Mouse (Mus musculus) midbrain, embryonic 14.5 days (tissue): Measurements from ENCODE around the gene Rps25. TPM values are rescaled to one million over a fixed set of nuclear protein-coding genes. Genes with fewer than 3 reads are reported as not detected.
"Not testable (repeated sequence)": the region's sequence is repeated elsewhere in the genome, so short reads cannot be mapped to it uniquely, and the experiment has no call there.

Experiments used
- ATAC-seq: fragments of 200-750 bp; cut with Nextera tagmentation; 2 replicates; pipeline ENCODE4 v1.8.0; 2017; ENCODE audit warnings: moderate number of reproducible peaks, moderate library complexity; ENCODE audit not compliant: low FRiP score, low TSS enrichment
- DNase-seq: peaks from one replicate; pipeline ENCODE4 v3.0.0-alpha.2; 2015
- H3K27ac ChIP-seq: fragments of 300-500 bp; sonication (generic); replicated peaks from 2 replicates; pipeline ENCODE4 v1.5.1; 2014; ENCODE audit warnings: mild to moderate bottlenecking, low read depth, low read length, moderate library complexity
- H3K27me3 ChIP-seq: fragments of 300-500 bp; sonication (generic); 2 replicates; pipeline ENCODE4 v1.6.1; 2014; ENCODE audit warnings: low read length, control low read depth, mixed read lengths; ENCODE audit not compliant: control insufficient read depth, insufficient read depth
- H3K36me3 ChIP-seq: fragments of 300-500 bp; sonication (generic); 2 replicates; pipeline ENCODE4 v1.6.1; 2014; ENCODE audit warnings: low read length, control low read depth; ENCODE audit not compliant: control insufficient read depth, insufficient read depth
- H3K4me1 ChIP-seq: fragments of 300-500 bp; sonication (generic); 2 replicates; pipeline ENCODE4 v1.6.1; 2014; ENCODE audit warnings: mild to moderate bottlenecking, antibody characterized with exemption, low read length, control low read depth; ENCODE audit not compliant: control insufficient read depth, insufficient read depth
- H3K4me2 ChIP-seq: fragments of 300-500 bp; sonication (generic); 2 replicates; pipeline ENCODE4 v1.6.1; 2014; ENCODE audit warnings: mild to moderate bottlenecking, low read length, moderate library complexity
- H3K4me3 ChIP-seq: fragments of 300-500 bp; sonication (generic); replicated peaks from 2 replicates; pipeline ENCODE4 v1.5.1; 2014; ENCODE audit warnings: low read depth, low read length
- H3K9ac ChIP-seq: fragments of 300-500 bp; sonication (generic); replicated peaks from 2 replicates; pipeline ENCODE4 v1.6.1; 2014; ENCODE audit warnings: mild to moderate bottlenecking, low read length, moderate library complexity
- H3K9me3 ChIP-seq: fragments of 300-500 bp; sonication (generic); 2 replicates; pipeline ENCODE4 v1.6.1; 2016; ENCODE audit warnings: low read length, control low read depth, mixed read lengths; ENCODE audit not compliant: control insufficient read depth
- WGBS: fragments of 180-500 bp; shearing (Covaris S2); extraction: QIAGEN DNeasy Blood & Tissue Kit; methylation state at CpG from one replicate; pipeline ENCODE4 v1.1.7; 2014; 5-methylcytosine and 5-hydroxymethylcytosine counted together
- polyA plus RNA-seq: library from polyadenylated mRNA; unstranded; fragments of >200 nt; fragmentation: Nextera tagmentation; extraction: Ambion mirVana; gene quantifications from 2 replicates; pipeline ENCODE4 v1.2.1, GENCODE M21; 2014

The Rps25 gene
- polyA plus RNA-seq, 1 experiment from 2014 or later, result 1,282 TPM

DNA sequence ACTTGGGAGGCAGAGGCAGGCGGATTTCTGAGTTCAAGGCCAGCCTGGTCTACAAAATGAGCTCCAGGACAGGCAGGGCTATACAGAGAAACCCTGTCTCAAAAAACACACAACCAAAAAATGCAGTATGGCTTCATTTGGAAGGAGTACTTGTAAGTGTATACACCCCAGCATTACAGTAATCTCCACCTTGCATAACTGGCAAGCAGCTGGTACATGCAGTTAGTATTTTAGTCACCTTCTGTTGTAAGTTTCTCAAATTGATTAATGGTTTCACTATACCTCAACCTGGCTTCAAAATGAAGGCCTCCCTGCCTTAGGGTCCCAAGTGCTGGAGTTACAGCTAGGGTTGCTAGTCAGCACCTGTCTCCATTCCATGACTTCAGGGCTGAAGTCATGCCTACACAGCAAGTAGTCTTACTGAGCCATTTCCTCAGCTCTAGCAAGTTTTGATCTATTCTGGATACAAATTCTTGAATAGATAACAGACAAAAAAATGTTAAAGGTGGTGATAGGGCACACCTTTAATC is 4.7 kb downstream of the Rps25 start:
- no peaks in the 10 kb centered on the region for H3K9me3 ChIP-seq
- H3K36me3 ChIP-seq, result peaks cover 69% of the 10 kb centered on the region
- H3K4me3 ChIP-seq, result no peak overlapping the region
- peaks cover 7% of the 10 kb centered on the region; the same call in 1 of the 2 replicates for H3K4me1 ChIP-seq
- H3K27ac ChIP-seq, result no peak overlapping the region
- H3K9ac ChIP-seq, result no peak overlapping the region
- 86% methylated on average over 1 of the region's 1 CpGs for WGBS
- no peaks in the 10 kb centered on the region for H3K27me3 ChIP-seq
- H3K4me2 ChIP-seq, result no peak overlapping the region
- DNase-seq (no peak), ATAC-seq (no peak)

DNA sequence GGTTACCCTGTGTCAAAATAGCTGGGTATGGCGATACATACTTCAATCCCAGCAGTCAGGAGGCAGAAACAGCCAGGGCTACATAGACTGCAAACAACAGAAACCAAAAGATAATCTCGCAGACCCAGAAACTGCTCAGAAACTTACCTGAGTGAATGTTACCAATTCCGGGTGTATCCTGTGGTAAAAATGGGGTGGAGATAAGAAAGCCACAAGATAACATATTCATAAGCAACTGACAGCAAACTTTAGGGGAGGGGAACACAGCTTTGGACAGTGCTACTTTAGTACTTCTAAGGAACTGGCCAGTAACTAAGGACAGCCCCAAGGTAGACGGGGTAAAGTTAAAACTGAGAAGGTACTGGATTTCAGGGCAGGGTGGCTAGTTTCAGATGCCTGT is 5.4 kb downstream of the Rps25 start:
- ATAC-seq, result no peak
- H3K36me3 ChIP-seq, result peaks cover 69% of the 10 kb centered on the region
- DNase-seq, result no peak
- H3K4me1 ChIP-seq, result peaks cover 11% of the 10 kb centered on the region; the same call in 1 of the 2 replicates
- no peaks in the 10 kb centered on the region for H3K27me3 ChIP-seq
- H3K9ac ChIP-seq, result no peak overlapping the region
- 86% methylated on average over 4 of the region's 4 CpGs for WGBS
- no peaks in the 10 kb centered on the region for H3K9me3 ChIP-seq
- H3K4me2 ChIP-seq, result no peak overlapping the region
- no peak overlapping the region for H3K27ac ChIP-seq
- H3K4me3 ChIP-seq, result no peak overlapping the region

DNA sequence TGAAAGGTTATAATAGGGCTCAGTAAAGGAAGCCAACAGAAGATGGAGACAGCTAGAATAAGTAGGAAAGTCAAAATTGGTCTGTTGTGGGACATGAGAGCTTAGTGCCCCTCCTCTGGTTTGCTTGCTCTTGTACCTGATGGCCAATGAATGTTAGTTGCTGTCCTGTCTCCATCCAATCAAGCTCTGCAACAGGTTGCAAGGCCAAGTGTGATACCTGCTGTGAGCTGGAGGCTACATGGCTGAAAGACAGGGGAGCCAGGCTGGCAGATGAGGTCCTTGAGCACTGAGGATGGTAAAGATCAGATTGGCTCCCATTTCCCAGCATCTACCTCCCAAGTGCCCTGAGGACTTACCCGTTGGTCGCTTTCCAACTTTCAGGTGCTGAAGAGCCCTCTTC is 5.8 kb downstream of the Rps25 start:
- H3K9ac ChIP-seq, result no peak overlapping the region
- no peak overlapping the region for H3K4me3 ChIP-seq
- 71% methylated on average over 2 of the region's 2 CpGs for WGBS
- no peaks in the 10 kb centered on the region for H3K9me3 ChIP-seq
- H3K27me3 ChIP-seq, result no peaks in the 10 kb centered on the region
- no peak for ATAC-seq
- H3K4me1 ChIP-seq, result peaks cover 12% of the 10 kb centered on the region; the same call in 1 of the 2 replicates
- H3K4me2 ChIP-seq, result no peak overlapping the region
- H3K36me3 ChIP-seq, result peaks cover 69% of the 10 kb centered on the region
- no peak overlapping the region for H3K27ac ChIP-seq
- DNase-seq, result no peak

DNA sequence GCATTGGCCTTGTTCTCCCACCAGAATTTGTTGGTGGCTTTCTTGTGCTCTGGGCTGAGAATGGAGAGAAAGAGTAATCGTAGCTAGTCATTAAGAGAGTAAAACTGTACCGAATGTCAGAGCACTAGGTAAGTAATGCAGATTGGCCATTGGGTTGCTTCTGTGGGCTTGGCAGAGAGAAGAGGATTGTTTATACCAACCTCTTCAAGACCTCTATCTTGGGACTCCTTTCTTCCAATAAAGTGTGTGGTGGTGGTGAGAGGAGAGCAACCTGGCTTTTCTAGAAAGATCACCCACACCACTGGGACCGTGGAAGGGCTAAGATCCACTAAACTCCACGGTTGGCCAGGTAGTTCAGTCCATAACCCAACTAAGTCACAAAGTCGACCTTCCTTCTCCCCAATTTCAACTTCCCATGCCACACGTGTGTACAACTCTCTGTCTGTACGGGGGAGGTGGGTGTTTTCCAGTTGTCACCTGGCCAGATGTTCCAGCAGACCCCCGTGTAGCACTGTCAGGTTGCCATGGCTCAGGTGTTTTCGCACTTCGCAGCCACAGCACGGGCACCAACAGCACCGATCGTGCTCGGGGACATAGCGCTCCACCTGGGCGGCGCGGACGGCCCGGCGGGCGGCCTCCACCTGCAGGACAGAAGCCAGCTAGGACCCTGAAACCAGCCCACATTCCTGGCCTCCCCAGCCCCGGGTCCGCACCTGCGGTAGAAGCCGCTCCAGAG is 10.4 kb downstream of the Rps25 start:
- Histone ChIP-seq H3K9ac (peak overlapping the region; percentile 78), H3K4me3 (peak overlapping the region; percentile 76), H3K4me2 (peak overlapping the region; percentile 91), H3K27me3 (no peaks in the 10 kb centered on the region), H3K4me1 (peaks cover 6% of the 10 kb centered on the region; the same call in 1 of the 2 replicates), H3K36me3 (peaks cover 32% of the 10 kb centered on the region), H3K27ac (peak overlapping the region; percentile 86), H3K9me3 (no peaks in the 10 kb centered on the region)
- ATAC-seq (peak; percentile 72), DNase-seq (no peak)
- WGBS, result 8% methylated on average over 26 of the region's 26 CpGs

DNA sequence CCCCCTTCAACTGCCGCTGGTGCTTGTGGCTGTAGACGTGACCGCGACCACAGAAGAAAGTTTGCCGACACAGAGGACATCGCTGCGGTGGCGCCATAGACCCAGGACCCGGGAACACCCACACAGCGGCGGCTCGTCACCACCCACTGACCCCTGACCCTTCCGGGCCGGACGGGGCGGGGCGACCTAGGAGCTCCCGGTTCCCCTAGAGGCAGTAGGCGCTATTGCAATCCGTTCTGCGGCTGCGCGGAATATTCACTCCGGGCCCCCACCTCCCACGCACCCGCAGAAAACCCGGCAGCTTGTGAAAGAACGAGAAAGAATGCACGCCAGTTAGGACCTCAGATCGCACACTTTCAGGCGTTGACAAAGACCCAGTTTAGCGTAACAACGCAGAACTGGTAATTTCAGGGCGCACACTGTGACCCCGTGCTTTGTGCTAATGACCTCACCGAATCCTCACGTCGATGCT is 11.0 kb downstream of the Rps25 start:
- WGBS, result under 1% methylated on average over 38 of the region's 38 CpGs
- peak; percentile 97 for DNase-seq
- peaks cover 25% of the 10 kb centered on the region for H3K36me3 ChIP-seq
- peak overlapping the region; percentile 78 for H3K9ac ChIP-seq
- peak overlapping the region; percentile 86 for H3K27ac ChIP-seq
- peak; percentile 91 for ATAC-seq
- H3K9me3 ChIP-seq, result no peaks in the 10 kb centered on the region
- H3K4me1 ChIP-seq, result peaks cover 6% of the 10 kb centered on the region; the same call in 1 of the 2 replicates
- H3K4me3 ChIP-seq, result peak overlapping the region; percentile 76
- peak overlapping the region; percentile 91 for H3K4me2 ChIP-seq
- no peaks in the 10 kb centered on the region for H3K27me3 ChIP-seq

DNA sequence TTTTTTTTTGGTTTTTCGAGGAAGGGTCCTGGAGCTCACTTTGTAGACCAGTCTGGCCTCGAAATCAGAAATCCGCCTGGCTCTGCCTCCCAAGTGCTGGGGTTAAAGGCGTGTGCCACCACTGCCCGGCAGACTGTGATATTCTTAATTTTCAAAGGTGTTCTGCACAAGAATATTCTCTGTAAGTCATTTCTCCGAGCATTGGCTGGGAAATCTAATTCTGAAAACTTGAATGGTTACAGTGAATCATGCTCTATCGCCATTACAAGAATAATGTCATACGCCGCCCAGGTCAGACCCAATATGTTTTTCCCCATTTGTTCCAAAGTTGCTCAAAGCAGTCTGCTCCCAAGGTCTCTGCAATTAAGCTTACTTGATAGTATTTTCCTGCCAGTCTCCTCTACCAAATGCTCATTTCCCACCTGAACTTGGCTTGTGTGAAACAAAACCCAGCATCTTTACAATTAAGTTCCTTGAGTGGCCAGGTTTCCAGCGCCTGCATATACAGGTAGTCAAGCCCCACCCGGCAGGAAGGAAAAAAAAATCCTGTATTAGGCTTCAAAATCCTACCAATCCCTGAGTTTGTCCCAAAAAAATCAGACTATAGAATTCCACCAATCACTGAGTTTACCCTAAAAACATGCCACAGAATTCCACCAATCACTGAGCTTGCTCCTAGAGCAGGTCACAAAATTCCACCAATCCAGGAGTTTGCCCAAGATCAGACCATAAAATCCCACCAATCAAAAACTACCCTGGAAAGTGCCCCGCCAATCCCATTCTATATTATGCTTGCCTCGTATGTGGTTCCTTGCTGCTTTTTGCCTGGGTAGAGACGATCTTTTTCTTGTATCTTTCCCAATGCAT is 11.8 kb downstream of the Rps25 start, which contains the start of gene Ccdc84:
Gene Ccdc84, minus strand, starts transcription at position 51 of the 867 bp plus-strand sequence.
- Histone ChIP-seq H3K9ac (peak within 1 kb of the TSS; percentile 78), H3K4me3 (peak within 1 kb of the TSS; percentile 76), H3K4me2 (peak within 1 kb of the TSS; percentile 91), H3K36me3 (peaks cover 19% of the 10 kb centered on the region), H3K9me3 (no peaks in the 10 kb centered on the region), H3K4me1 (peaks cover 6% of the 10 kb centered on the region; the same call in 1 of the 2 replicates), H3K27ac (peak within 1 kb of the TSS; percentile 86), H3K27me3 (no peaks in the 10 kb centered on the region)
- ATAC-seq, result no peak
- DNase-seq, result no peak
- 78% methylated on average over 14 of the region's 14 CpGs for WGBS

DNA sequence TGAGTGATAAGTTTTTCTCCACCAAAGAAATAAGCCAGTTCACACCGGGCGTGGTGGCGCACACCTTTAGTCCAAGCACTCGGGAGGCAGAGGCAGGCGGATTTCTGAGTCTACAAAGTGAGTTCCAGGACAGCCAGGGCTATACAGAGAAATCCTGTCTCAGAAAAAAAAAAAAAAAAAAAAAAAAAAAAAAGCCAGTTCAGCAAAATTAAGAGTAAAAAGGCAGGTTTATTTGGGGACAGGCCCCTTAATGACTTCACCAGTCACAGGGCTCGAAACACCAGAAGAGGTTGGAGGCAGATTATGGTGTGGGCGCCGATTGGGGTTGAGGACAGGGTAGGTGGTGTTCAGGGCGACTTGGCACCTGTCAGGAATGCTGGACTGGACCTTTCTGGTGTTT is 12.8 kb downstream of the Rps25 start:
- not testable (repeated sequence) for H3K4me3 ChIP-seq, H3K27ac ChIP-seq, H3K27me3 ChIP-seq, H3K9ac ChIP-seq, H3K4me2 ChIP-seq, H3K4me1 ChIP-seq, DNase-seq, H3K9me3 ChIP-seq, ATAC-seq
- 98% methylated on average over 9 of the region's 9 CpGs for WGBS
- peaks cover 11% of the 10 kb centered on the region; the same call in 1 of the 2 replicates for H3K36me3 ChIP-seq

DNA sequence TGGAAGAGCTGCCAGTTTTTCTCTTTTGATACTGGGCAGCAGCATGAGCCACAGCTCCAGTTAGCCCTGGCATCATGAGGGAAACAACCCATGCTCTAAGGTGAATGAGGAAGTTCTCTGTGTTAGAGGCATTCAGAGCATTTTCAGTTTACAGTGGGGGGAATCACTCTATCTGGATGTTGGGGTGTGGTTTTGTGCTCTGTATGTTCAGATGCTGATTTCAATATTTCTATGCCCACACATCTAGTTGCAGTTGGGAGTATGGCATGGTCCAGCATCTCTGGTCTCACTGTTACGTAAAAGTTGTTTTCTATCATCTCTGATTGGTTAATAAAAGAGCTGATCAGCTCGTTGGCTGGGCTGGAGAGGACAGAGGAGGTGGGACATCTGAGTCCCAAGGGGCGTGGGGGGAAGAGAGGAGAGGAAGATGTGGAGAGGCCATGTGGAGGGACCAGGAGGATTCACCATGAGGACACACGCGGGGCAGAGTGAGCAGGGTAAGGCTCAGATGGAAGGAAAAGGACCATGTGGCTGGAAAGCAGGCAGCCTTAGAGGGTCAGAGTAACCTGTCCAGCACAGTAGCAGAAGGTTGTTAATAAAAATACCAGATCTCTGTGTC is 13.4 kb downstream of the Rps25 start:
- WGBS, result 77% methylated on average over 5 of the region's 5 CpGs
- Histone ChIP-seq H3K9ac (no peak overlapping the region), H3K4me3 (no peak overlapping the region), H3K27me3 (no peaks in the 10 kb centered on the region), H3K4me1 (peaks cover 6% of the 10 kb centered on the region; the same call in 1 of the 2 replicates), H3K4me2 (no peak overlapping the region), H3K36me3 (peaks cover 8% of the 10 kb centered on the region; the same call in 1 of the 2 replicates), H3K27ac (no peak overlapping the region), H3K9me3 (no peaks in the 10 kb centered on the region)
- DNase-seq, result no peak
- no peak for ATAC-seq
